Mouse (Mus musculus) CH12.LX (cell line): ENCODE results near the gene Tgm1. TPM values are rescaled to one million over a fixed set of nuclear protein-coding genes. Genes with fewer than 3 reads are reported as not detected.
"Not testable (repeated sequence)": the region's sequence is repeated elsewhere in the genome, so short reads cannot be mapped to it uniquely, and the experiment has no call there.

Experiments
- DNase-seq: peaks from one replicate; pipeline ENCODE4 v3.0.0-alpha.2; 2013; ENCODE audit errors: extremely low read depth
- H3K27ac ChIP-seq: 2 replicates; pipeline ENCODE4 v1.5.1; 2012; ENCODE audit warnings: low read depth, mild to moderate bottlenecking, control low read depth, moderate library complexity; ENCODE audit not compliant: insufficient read depth
- H3K27me3 ChIP-seq: replicated peaks from 2 replicates; pipeline ENCODE3; 2012; ENCODE audit warnings: inconsistent platforms
- H3K36me3 ChIP-seq, 2 experiments: replicated peaks in 1 of 2; 2 replicates each; pipeline versions ENCODE3 to v1.6.1; 2012; ENCODE audit warnings: inconsistent platforms in 1 of 2, low read length in 1 of 2, mild to moderate bottlenecking in 1 of 2, mixed read lengths in 1 of 2, moderate library complexity in 1 of 2; ENCODE audit not compliant: control insufficient read depth in 1 of 2, insufficient read depth in 1 of 2
- H3K4me1 ChIP-seq, 2 experiments: 2 replicates each; pipeline ENCODE4 v1.6.1; 2012; ENCODE audit warnings: inconsistent platforms in 1 of 2, moderate library complexity in 1 of 2; ENCODE audit not compliant: insufficient read depth in 2 of 2, control insufficient read depth in 1 of 2
- H3K4me2 ChIP-seq: 2 replicates; pipeline ENCODE4 v1.6.1; 2012; ENCODE audit warnings: low read depth, mild to moderate bottlenecking, control low read depth; ENCODE audit not compliant: poor library complexity, insufficient read depth, severe bottlenecking
- H3K4me3 ChIP-seq, 3 experiments: fragments of 150-350 bp in 1 of 3; sonication (generic) in 1 of 3; replicated peaks in 1 of 3; 2 replicates each; pipeline versions ENCODE3 to v1.5.1; 2011 to 2012; ENCODE audit warnings: low read depth in 2 of 3, low read length in 2 of 3, mild to moderate bottlenecking in 2 of 3, moderate library complexity in 2 of 3, control low read depth in 1 of 3, improper control_type of control experiment in 1 of 3, inconsistent platforms in 1 of 3, mixed read lengths in 1 of 3; ENCODE audit not compliant: poor library complexity in 1 of 3
- H3K79me2 ChIP-seq: replicated peaks from 2 replicates; pipeline ENCODE4 v1.6.1; 2012; ENCODE audit warnings: mild to moderate bottlenecking, moderate library complexity; ENCODE audit not compliant: control insufficient read depth, poor library complexity, insufficient read depth, severe bottlenecking; ENCODE audit errors: extremely low read depth
- H3K9ac ChIP-seq: 2 replicates; pipeline ENCODE4 v1.6.1; 2012; ENCODE audit warnings: low read depth, mild to moderate bottlenecking, control low read depth, moderate library complexity; ENCODE audit not compliant: insufficient read depth
- H3K9me3 ChIP-seq: replicated peaks from 2 replicates; pipeline ENCODE3; 2012; ENCODE audit warnings: low read length, inconsistent platforms, mixed read lengths
- BHLHE40 ChIP-seq: IDR thresholded peaks from 2 replicates; pipeline ENCODE4 v1.6.1; 2011; ENCODE audit warnings: mild to moderate bottlenecking, low read depth, low read length, improper control_type of control experiment
- CHD1 ChIP-seq: IDR thresholded peaks from 2 replicates; pipeline ENCODE4 v1.6.1; 2012; ENCODE audit warnings: low read depth, low read length, improper control_type of control experiment, inconsistent platforms
- CHD2 ChIP-seq: IDR thresholded peaks from 2 replicates; pipeline ENCODE4 v1.6.1; 2011; ENCODE audit warnings: low read length, improper control_type of control experiment
- CTCF ChIP-seq, 2 experiments: IDR thresholded peaks in 1 of 2; conservative IDR thresholded peaks in 1 of 2; 2 replicates each; pipeline ENCODE4 v1.5.1; 2011 to 2012; ENCODE audit warnings: low read depth in 2 of 2, low read length in 2 of 2, improper control_type of control experiment in 1 of 2, inconsistent platforms in 1 of 2, mild to moderate bottlenecking in 1 of 2, moderate library complexity in 1 of 2
- E2F4 ChIP-seq: IDR thresholded peaks from 2 replicates; pipeline ENCODE4 v1.6.1; 2011; ENCODE audit warnings: low read depth, low read length, improper control_type of control experiment; ENCODE audit not compliant: insufficient replicate concordance
- EP300 ChIP-seq: IDR thresholded peaks from 2 replicates; pipeline ENCODE4 v1.6.1; 2011; ENCODE audit warnings: low read length, improper control_type of control experiment
- ETS1 ChIP-seq: conservative IDR thresholded peaks from 2 replicates; pipeline ENCODE4 v1.6.1; 2012; ENCODE audit warnings: low read depth, mild to moderate bottlenecking, inconsistent platforms, low read length, improper control_type of control experiment, moderate library complexity
- IRF4 ChIP-seq: IDR thresholded peaks from 2 replicates; pipeline ENCODE4 v1.6.1; 2014; ENCODE audit warnings: low read depth, mild to moderate bottlenecking, inconsistent platforms, low read length, improper control_type of control experiment
- KAT2A ChIP-seq: IDR thresholded peaks from 2 replicates; pipeline ENCODE4 v1.6.1; 2012; ENCODE audit warnings: low read length, improper control_type of control experiment, inconsistent platforms; ENCODE audit not compliant: insufficient replicate concordance
- MAFK ChIP-seq: IDR thresholded peaks from 2 replicates; pipeline ENCODE4 v1.6.1; 2011; ENCODE audit warnings: low read length, improper control_type of control experiment; ENCODE audit not compliant: insufficient replicate concordance
- MAX ChIP-seq: IDR thresholded peaks from 2 replicates; pipeline ENCODE4 v1.6.1; 2011; ENCODE audit warnings: low read length, improper control_type of control experiment
- MAZ ChIP-seq: IDR thresholded peaks from 2 replicates; pipeline ENCODE4 v1.6.1; 2012; ENCODE audit warnings: low read depth, mild to moderate bottlenecking, inconsistent platforms, low read length, improper control_type of control experiment, moderate library complexity
- MYC ChIP-seq: IDR thresholded peaks from 2 replicates; pipeline ENCODE4 v1.6.1; 2011; ENCODE audit warnings: low read depth, mild to moderate bottlenecking, improper control_type of control experiment, low read length
- NELFE ChIP-seq: IDR thresholded peaks from 2 replicates; pipeline ENCODE4 v1.6.1; 2011; ENCODE audit warnings: low read depth, low read length, improper control_type of control experiment
- NRF1 ChIP-seq: IDR thresholded peaks from 2 replicates; pipeline ENCODE4 v1.6.1; 2014; ENCODE audit warnings: low read depth, mild to moderate bottlenecking, inconsistent platforms, low read length, improper control_type of control experiment, moderate library complexity
- PAX5 ChIP-seq: IDR thresholded peaks from 2 replicates; pipeline ENCODE4 v1.6.1; 2012; ENCODE audit warnings: low read length, inconsistent platforms, mixed read lengths
- POLR2AphosphoS2 ChIP-seq: IDR thresholded peaks from 2 replicates; pipeline ENCODE4 v1.6.1; 2011; ENCODE audit warnings: low read depth, low read length, improper control_type of control experiment
- RAD21 ChIP-seq: IDR thresholded peaks from 2 replicates; pipeline ENCODE4 v1.6.1; 2011; ENCODE audit warnings: low read depth, mild to moderate bottlenecking, low read length, improper control_type of control experiment, moderate library complexity
- SMC3 ChIP-seq: IDR thresholded peaks from 2 replicates; pipeline ENCODE4 v1.6.1; 2011; ENCODE audit warnings: low read depth, low read length, improper control_type of control experiment
- TBP ChIP-seq: conservative IDR thresholded peaks from 2 replicates; pipeline ENCODE4 v1.6.1; 2011; ENCODE audit warnings: low read depth, low read length, improper control_type of control experiment
- TCF12 ChIP-seq: IDR thresholded peaks from 2 replicates; pipeline ENCODE4 v1.6.1; 2014; ENCODE audit warnings: low read depth, mild to moderate bottlenecking, inconsistent platforms, low read length, improper control_type of control experiment
- USF2 ChIP-seq: conservative IDR thresholded peaks from 2 replicates; pipeline ENCODE4 v1.6.1; 2011; ENCODE audit warnings: low read depth, low read length, improper control_type of control experiment
- ZKSCAN1 ChIP-seq: IDR thresholded peaks from 2 replicates; pipeline ENCODE4 v1.6.1; 2012; ENCODE audit warnings: low read depth, inconsistent platforms, low read length, improper control_type of control experiment, borderline replicate concordance
- ZNF384 ChIP-seq: IDR thresholded peaks from 2 replicates; pipeline ENCODE4 v1.6.1; 2012; ENCODE audit warnings: low read depth, low read length, improper control_type of control experiment, inconsistent platforms
- dilution Hi-C: fragments of 300-500 bp; cut with MboI; formaldehyde crosslinking; loops from 2 replicates; pipeline ENCODE4 v1.14.3; 2020; ENCODE audit warnings: low sequenced_read_pairs; ENCODE audit not compliant: extremely low pct_unique_long_range_greater_than_20kb, extremely low pct_ligation_motif_present
- in situ Hi-C: fragments of 300-500 bp; cut with MboI; formaldehyde crosslinking; loops from 3 replicates; pipeline ENCODE4 v1.14.3; 2019; ENCODE audit warnings: low sequenced_read_pairs, low pct_ligation_motif_present, low pct_unique_long_range_greater_than_20kb, mixed read lengths
- polyA plus RNA-seq: library from polyadenylated mRNA; unstranded; fragments of >175 nt; gene quantifications from 2 replicates; pipeline ENCODE4 v1.2.1, GENCODE M21; 2012; ENCODE audit warnings: low read depth; ENCODE audit not compliant: insufficient read length
- total RNA-seq, 2 experiments: library from RNA; depleted of rRNA; stranded (reverse); fragments of 300-350 nt in 1 of 2; fragments of >200 nt in 1 of 2; gene quantifications; 2 replicates each; pipeline ENCODE4 v1.2.3; 2012 to 2014

The Tgm1 gene
- total and polyA plus RNA-seq, 3 experiments: 0.07 to 0.14 TPM; not detected in 1

- H3K27ac ChIP-seq, dilution Hi-C loops, H3K9me3 ChIP-seq, H3K79me2 ChIP-seq, H3K27me3 ChIP-seq, H3K4me3 ChIP-seq, in situ Hi-C loops: not testable (repeated sequence)
- Histone ChIP-seq H3K36me3 (peaks cover 13 to 29% of the 10 kb centered on the region in 2 experiments), H3K4me1 (peaks cover 8 to 26% of the 10 kb centered on the region in 2 experiments; a peak in 3 of 4 replicates), H3K9ac (peak overlapping the region; percentile 70; the same call in 1 of the 2 replicates), H3K4me2 (peak overlapping the region; percentile 75; the same call in 1 of the 2 replicates)
- DNase-seq: peak; percentile 76
- TF ChIP-seq RAD21 (peak; percentile 65), NELFE (peak; percentile 25; the same call in 1 of the 2 replicates), NRF1 (peak; percentile 76), SMC3 (peak; percentile 64), MAZ (0 out of 2 replicates have a peak, but pooled peaks have one; percentile 27), CTCF (conservative IDR thresholded peaks at IDR 0.05 in 1 of 2, IDR thresholded peaks at IDR 0.05 in 1 of 2; ENCODE audit: low read depth in 2 of 2, low read length in 2 of 2) (peak; percentile 48 to 73; a peak in 3 of 4 replicates)
Measured at GRCm38 (mm10) chr14:55760156-55760555, 46.4 kb upstream of the Tgm1 start.

- H3K27ac ChIP-seq: no peak within 1 kb of the TSS
- in situ Hi-C loops: no loop called here
Measured at GRCm38 (mm10) chr14:55758363-55758784, 44.6 kb upstream of the Tgm1 start, which contains the start of gene Cideb. Gene Cideb (minus strand): TSS chr14:55758458.

More at GRCm38 (mm10) chr14:55758363-55758784, 44.6 kb upstream of the Tgm1 start, which contains the start of gene Cideb:
- Histone ChIP-seq H3K9me3 (no peaks in the 10 kb centered on the region), H3K9ac (no peak within 1 kb of the TSS), H3K79me2 (no peaks in the 10 kb centered on the region), H3K27me3 (no peaks in the 10 kb centered on the region), H3K4me2 (no peak within 1 kb of the TSS), H3K4me3 (no peak within 1 kb of the TSS), H3K36me3 (peaks cover 30 to 47% of the 10 kb centered on the region in 2 experiments), H3K4me1 (peaks cover 0 to 9% of the 10 kb centered on the region in 2 experiments; a peak in 2 of 4 replicates)
- dilution Hi-C loops: no loop called here
- no peak for TF ChIP-seq MAX
- TF ChIP-seq POLR2AphosphoS2: no peak
- peak; percentile 57 for TF ChIP-seq SMC3
- TF ChIP-seq CTCF (conservative IDR thresholded peaks at IDR 0.05 in 1 of 2, IDR thresholded peaks at IDR 0.05 in 1 of 2; ENCODE audit: low read depth in 2 of 2, low read length in 2 of 2): peak in 1 of 2 experiments; percentile 74; a peak in 2 of 4 replicates
- no peak for TF ChIP-seq E2F4
- TF ChIP-seq PAX5: no peak
- TF ChIP-seq ZKSCAN1: no peak
- no peak for TF ChIP-seq USF2
- no peak for TF ChIP-seq CHD1
- TF ChIP-seq RAD21: peak; percentile 51
- TF ChIP-seq TCF12: no peak
- TF ChIP-seq KAT2A: no peak
- TF ChIP-seq EP300: no peak
- no peak for TF ChIP-seq MYC
- TF ChIP-seq CHD2: no peak
- TF ChIP-seq MAFK: no peak
- no peak for TF ChIP-seq ZNF384
- TF ChIP-seq BHLHE40: no peak
- no peak for TF ChIP-seq IRF4
- no peak for TF ChIP-seq ETS1
- TF ChIP-seq TBP: no peak
- peak; percentile 45 for DNase-seq
